Mouse (Mus musculus): Measurements from ENCODE around the gene Gm49336. TPM values are rescaled to one million over a fixed set of nuclear protein-coding genes. Genes with fewer than 3 reads are reported as not detected.

Gene Gm49336
- polyA plus RNA-seq, 1 experiment: 19.9 TPM

GRCm38 (mm10) chr14:60262316-60262715 is 11.0 kb upstream of the Gm49336 start:
- TF ChIP-seq MAX (IDR thresholded peaks at IDR 0.05) (no peak), MYOD1 (IDR thresholded peaks at IDR 0.05; ENCODE audit: control insufficient read depth, insufficient read length, low read depth) (no peak), FOSL1 (IDR thresholded peaks at IDR 0.05; ENCODE audit: insufficient read depth, low read length, poor library complexity, severe bottlenecking) (no peak), CEBPB (IDR thresholded peaks at IDR 0.05; ENCODE audit: low read depth) (no peak), CTCF (IDR thresholded peaks at IDR 0.05; ENCODE audit: control insufficient read depth, insufficient read depth, insufficient read length) (no peak), USF1 (IDR thresholded peaks at IDR 0.05; ENCODE audit: low read depth) (no peak), MYOG (IDR thresholded peaks at IDR 0.05; ENCODE audit: control insufficient read depth, extremely low read depth, insufficient read length) (no peak)
- H3K36me3 ChIP-seq (ENCODE audit: control insufficient read depth, insufficient read depth): no peaks in the 10 kb centered on the region
- peaks cover 19% of the 10 kb centered on the region for H3K79me2 ChIP-seq (ENCODE audit: control insufficient read depth, insufficient read depth)
- H3K27me3 ChIP-seq (ENCODE audit: control insufficient read depth, insufficient read depth, insufficient read length): peaks cover 3% of the 10 kb centered on the region
- no peak overlapping the region for H3K4me3 ChIP-seq (ENCODE audit: insufficient read depth, poor library complexity, severe bottlenecking)
- no peak overlapping the region for H3ac ChIP-seq (ENCODE audit: control insufficient read depth, insufficient read length, low read depth)
- H3K79me3 ChIP-seq (ENCODE audit: low read depth): peaks cover 12% of the 10 kb centered on the region

DNA sequence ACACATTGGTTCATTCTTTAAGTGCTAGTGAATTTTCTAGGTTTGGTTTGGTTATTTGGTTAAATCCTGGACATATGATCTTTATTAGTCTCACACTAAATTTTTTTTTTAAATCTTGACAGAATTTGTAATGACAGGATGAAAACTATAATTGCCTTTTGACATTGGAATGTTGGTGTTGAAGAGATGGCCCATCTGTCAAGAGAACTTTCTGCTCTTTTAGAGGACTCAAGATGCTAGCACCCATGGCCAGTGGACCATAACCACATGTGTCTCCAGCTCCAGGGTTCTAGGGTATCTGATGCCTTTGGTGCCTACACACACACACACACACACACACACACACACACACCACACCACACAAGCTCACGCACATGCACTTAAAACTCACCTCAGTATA is 6.5 kb upstream of the Gm49336 start:
- H3K36me3 ChIP-seq (ENCODE audit: control insufficient read depth, insufficient read depth): no peaks in the 10 kb centered on the region
- H3K4me3 ChIP-seq (ENCODE audit: insufficient read depth, poor library complexity, severe bottlenecking): no peak overlapping the region
- no peak overlapping the region for H3ac ChIP-seq (ENCODE audit: control insufficient read depth, insufficient read length, low read depth)
- H3K27me3 ChIP-seq (ENCODE audit: control insufficient read depth, insufficient read depth, insufficient read length): peaks cover 3% of the 10 kb centered on the region
- TF ChIP-seq FOSL1 (IDR thresholded peaks at IDR 0.05; ENCODE audit: insufficient read depth, low read length, poor library complexity, severe bottlenecking) (no peak), MAX (IDR thresholded peaks at IDR 0.05) (no peak), CTCF (IDR thresholded peaks at IDR 0.05; ENCODE audit: control insufficient read depth, insufficient read depth, insufficient read length) (no peak), CEBPB (IDR thresholded peaks at IDR 0.05; ENCODE audit: low read depth) (no peak), USF1 (IDR thresholded peaks at IDR 0.05; ENCODE audit: low read depth) (no peak), MYOD1 (IDR thresholded peaks at IDR 0.05; ENCODE audit: control insufficient read depth, insufficient read length, low read depth) (no peak), MYOG (IDR thresholded peaks at IDR 0.05; ENCODE audit: control insufficient read depth, extremely low read depth, insufficient read length) (no peak)
- H3K79me2 ChIP-seq (ENCODE audit: control insufficient read depth, insufficient read depth): no peaks in the 10 kb centered on the region
- no peaks in the 10 kb centered on the region for H3K79me3 ChIP-seq (ENCODE audit: low read depth)

DNA sequence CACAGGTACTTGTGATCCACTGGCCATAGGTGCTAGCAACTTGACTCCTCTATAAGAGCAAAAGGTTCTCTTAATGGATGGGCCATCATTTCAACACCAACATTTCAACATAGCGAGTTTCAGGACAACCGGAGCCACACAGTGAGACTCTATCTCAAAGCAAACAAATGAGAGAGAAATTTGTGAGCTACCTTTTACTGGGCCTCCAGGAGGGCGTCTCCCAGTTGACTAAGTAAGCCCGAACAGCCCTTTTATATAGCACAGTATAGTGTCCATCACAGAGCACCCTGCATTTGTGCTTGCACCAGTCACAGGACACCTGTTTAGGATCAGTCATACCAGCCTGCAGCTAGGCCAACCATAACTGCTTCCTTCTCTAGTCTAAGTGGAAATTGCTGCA is 5.8 kb upstream of the Gm49336 start:
- no peaks in the 10 kb centered on the region for H3K36me3 ChIP-seq (ENCODE audit: control insufficient read depth, insufficient read depth)
- H3ac ChIP-seq (ENCODE audit: control insufficient read depth, insufficient read length, low read depth): no peak overlapping the region
- H3K4me3 ChIP-seq (ENCODE audit: insufficient read depth, poor library complexity, severe bottlenecking): no peak overlapping the region
- TF ChIP-seq CTCF (IDR thresholded peaks at IDR 0.05; ENCODE audit: control insufficient read depth, insufficient read depth, insufficient read length) (no peak), MYOD1 (IDR thresholded peaks at IDR 0.05; ENCODE audit: control insufficient read depth, insufficient read length, low read depth) (no peak), USF1 (IDR thresholded peaks at IDR 0.05; ENCODE audit: low read depth) (no peak), MAX (IDR thresholded peaks at IDR 0.05) (no peak), FOSL1 (IDR thresholded peaks at IDR 0.05; ENCODE audit: insufficient read depth, low read length, poor library complexity, severe bottlenecking) (no peak), MYOG (IDR thresholded peaks at IDR 0.05; ENCODE audit: control insufficient read depth, extremely low read depth, insufficient read length) (no peak), CEBPB (IDR thresholded peaks at IDR 0.05; ENCODE audit: low read depth) (no peak)
- no peaks in the 10 kb centered on the region for H3K79me3 ChIP-seq (ENCODE audit: low read depth)
- peaks cover 3% of the 10 kb centered on the region for H3K27me3 ChIP-seq (ENCODE audit: control insufficient read depth, insufficient read depth, insufficient read length)
- no peaks in the 10 kb centered on the region for H3K79me2 ChIP-seq (ENCODE audit: control insufficient read depth, insufficient read depth)

DNA sequence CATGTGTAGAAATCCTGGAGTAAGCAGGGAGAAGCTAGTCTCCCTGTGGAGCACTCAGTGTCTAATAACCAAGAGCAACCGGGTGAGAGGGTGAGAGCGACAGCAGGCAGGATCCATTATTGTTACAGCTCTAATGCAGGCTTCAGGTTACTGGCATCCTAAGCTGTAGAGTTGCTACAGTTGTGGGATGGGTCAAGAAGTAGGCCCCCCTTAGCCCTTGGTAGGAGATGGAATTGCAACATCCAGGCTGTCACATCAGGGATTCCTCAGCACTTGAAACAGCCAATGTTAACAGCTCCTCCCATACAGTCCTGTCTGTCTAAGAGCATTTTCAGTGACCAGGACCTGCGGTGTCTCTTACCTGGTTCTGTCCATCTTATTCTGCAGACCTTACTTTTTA is 5.0 kb upstream of the Gm49336 start:
- H3ac ChIP-seq (ENCODE audit: control insufficient read depth, insufficient read length, low read depth): no peak overlapping the region
- TF ChIP-seq CTCF (IDR thresholded peaks at IDR 0.05; ENCODE audit: control insufficient read depth, insufficient read depth, insufficient read length) (no peak), FOSL1 (IDR thresholded peaks at IDR 0.05; ENCODE audit: insufficient read depth, low read length, poor library complexity, severe bottlenecking) (no peak), MYOG (IDR thresholded peaks at IDR 0.05; ENCODE audit: control insufficient read depth, extremely low read depth, insufficient read length) (no peak), MAX (IDR thresholded peaks at IDR 0.05) (no peak), USF1 (IDR thresholded peaks at IDR 0.05; ENCODE audit: low read depth) (no peak), CEBPB (IDR thresholded peaks at IDR 0.05; ENCODE audit: low read depth) (no peak), MYOD1 (IDR thresholded peaks at IDR 0.05; ENCODE audit: control insufficient read depth, insufficient read length, low read depth) (no peak)
- no peaks in the 10 kb centered on the region for H3K79me3 ChIP-seq (ENCODE audit: low read depth)
- no peaks in the 10 kb centered on the region for H3K36me3 ChIP-seq (ENCODE audit: control insufficient read depth, insufficient read depth)
- H3K79me2 ChIP-seq (ENCODE audit: control insufficient read depth, insufficient read depth): no peaks in the 10 kb centered on the region
- H3K4me3 ChIP-seq (ENCODE audit: insufficient read depth, poor library complexity, severe bottlenecking): no peak overlapping the region
- peaks cover 3% of the 10 kb centered on the region for H3K27me3 ChIP-seq (ENCODE audit: control insufficient read depth, insufficient read depth, insufficient read length)

- H3K79me3 ChIP-seq (ENCODE audit: low read depth): peaks cover 13% of the 10 kb centered on the region
- H3K27me3 ChIP-seq (ENCODE audit: control insufficient read depth, insufficient read depth, insufficient read length): peaks cover 1% of the 10 kb centered on the region
- H3K36me3 ChIP-seq (ENCODE audit: control insufficient read depth, insufficient read depth): no peaks in the 10 kb centered on the region
- H3ac ChIP-seq (ENCODE audit: control insufficient read depth, insufficient read length, low read depth): no peak overlapping the region
- H3K79me2 ChIP-seq (ENCODE audit: control insufficient read depth, insufficient read depth): peaks cover 15% of the 10 kb centered on the region
- no peak overlapping the region for H3K4me3 ChIP-seq (ENCODE audit: insufficient read depth, poor library complexity, severe bottlenecking)
- no peak for TF ChIP-seq CTCF (IDR thresholded peaks at IDR 0.05; ENCODE audit: control insufficient read depth, insufficient read depth, insufficient read length)
- no peak for TF ChIP-seq MAX (IDR thresholded peaks at IDR 0.05)
- no peak for TF ChIP-seq MYOG (IDR thresholded peaks at IDR 0.05; ENCODE audit: control insufficient read depth, extremely low read depth, insufficient read length)
- TF ChIP-seq MYOD1 (IDR thresholded peaks at IDR 0.05; ENCODE audit: control insufficient read depth, insufficient read length, low read depth): no peak
- TF ChIP-seq USF1 (IDR thresholded peaks at IDR 0.05; ENCODE audit: low read depth): no peak
- TF ChIP-seq FOSL1 (IDR thresholded peaks at IDR 0.05; ENCODE audit: insufficient read depth, low read length, poor library complexity, severe bottlenecking): no peak
- TF ChIP-seq CEBPB (IDR thresholded peaks at IDR 0.05; ENCODE audit: low read depth): no peak
Observed at GRCm38 (mm10) chr14:60254774-60255173, 3.5 kb upstream of the Gm49336 start.

- no peaks in the 10 kb centered on the region for H3K27me3 ChIP-seq (ENCODE audit: control insufficient read depth, insufficient read depth, insufficient read length)
- H3K4me3 ChIP-seq (ENCODE audit: insufficient read depth, poor library complexity, severe bottlenecking): no peak overlapping the region
Observed at GRCm38 (mm10) chr14:60253466-60253865, 2.2 kb upstream of the Gm49336 start.

More at GRCm38 (mm10) chr14:60253466-60253865, 2.2 kb upstream of the Gm49336 start:
- Histone ChIP-seq H3K79me3 (ENCODE audit: low read depth) (peaks cover 25% of the 10 kb centered on the region), H3K36me3 (ENCODE audit: control insufficient read depth, insufficient read depth) (no peaks in the 10 kb centered on the region), H3K79me2 (ENCODE audit: control insufficient read depth, insufficient read depth) (peaks cover 28% of the 10 kb centered on the region), H3ac (ENCODE audit: control insufficient read depth, insufficient read length, low read depth) (no peak overlapping the region)
- TF ChIP-seq CTCF (IDR thresholded peaks at IDR 0.05; ENCODE audit: control insufficient read depth, insufficient read depth, insufficient read length) (no peak), USF1 (IDR thresholded peaks at IDR 0.05; ENCODE audit: low read depth) (no peak), MYOD1 (IDR thresholded peaks at IDR 0.05; ENCODE audit: control insufficient read depth, insufficient read length, low read depth) (no peak), MYOG (IDR thresholded peaks at IDR 0.05; ENCODE audit: control insufficient read depth, extremely low read depth, insufficient read length) (no peak), MAX (IDR thresholded peaks at IDR 0.05) (no peak), CEBPB (IDR thresholded peaks at IDR 0.05; ENCODE audit: low read depth) (no peak), FOSL1 (IDR thresholded peaks at IDR 0.05; ENCODE audit: insufficient read depth, low read length, poor library complexity, severe bottlenecking) (no peak)

Data from C2C12 (cell line).